Mouse (Mus musculus) fat pad, adult 2 months (tissue): ENCODE data around the gene Ctrc.

Experiments
- DNase-seq: peaks from one replicate; pipeline ENCODE4 v3.0.0-alpha.2; 2011; ENCODE audit warnings: low read depth, low spot score; ENCODE audit errors: extremely low read depth

Ctrc gene

DNA sequence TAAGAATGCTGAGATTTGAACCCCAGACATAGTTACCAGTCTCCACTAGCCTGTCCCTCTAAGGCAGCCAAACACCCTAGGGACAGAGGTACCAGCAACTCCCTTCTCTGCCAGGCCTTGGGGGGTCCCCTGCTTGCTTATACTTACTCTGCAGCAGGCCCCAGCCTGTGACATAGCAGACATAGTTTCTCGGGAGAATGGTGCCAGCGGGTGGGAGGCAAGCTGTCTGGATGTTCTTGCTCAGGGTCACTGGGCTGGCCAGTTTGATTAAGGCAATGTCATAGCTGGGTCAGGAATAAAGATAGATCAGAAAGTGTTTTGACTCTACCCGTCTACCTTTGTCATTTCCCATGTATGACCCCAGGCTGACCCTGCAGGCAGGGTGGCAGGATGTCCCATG, 25.0 kb downstream of the Ctrc start:
- no peak for DNase-seq

DNA sequence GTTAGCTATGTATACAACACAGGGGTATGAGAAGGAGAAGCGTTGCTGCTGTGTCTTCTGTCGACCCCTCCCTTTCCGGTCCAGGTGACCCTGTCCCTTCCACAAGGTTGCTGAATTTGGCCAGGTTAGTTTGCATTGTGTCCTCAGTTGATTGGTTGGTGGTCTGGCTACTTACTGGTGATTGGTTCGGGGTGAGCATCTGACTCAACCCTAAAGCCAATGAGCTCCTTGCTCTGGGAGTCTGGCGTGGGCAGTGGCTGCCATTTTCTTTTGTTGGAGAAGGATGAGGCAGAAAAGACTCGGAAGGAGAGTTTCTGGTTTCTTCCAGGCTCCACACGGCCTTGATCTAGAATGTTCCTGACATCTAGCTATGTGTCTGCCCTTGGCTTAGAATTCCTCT, 26.8 kb downstream of the Ctrc start:
- no peak for DNase-seq

DNA sequence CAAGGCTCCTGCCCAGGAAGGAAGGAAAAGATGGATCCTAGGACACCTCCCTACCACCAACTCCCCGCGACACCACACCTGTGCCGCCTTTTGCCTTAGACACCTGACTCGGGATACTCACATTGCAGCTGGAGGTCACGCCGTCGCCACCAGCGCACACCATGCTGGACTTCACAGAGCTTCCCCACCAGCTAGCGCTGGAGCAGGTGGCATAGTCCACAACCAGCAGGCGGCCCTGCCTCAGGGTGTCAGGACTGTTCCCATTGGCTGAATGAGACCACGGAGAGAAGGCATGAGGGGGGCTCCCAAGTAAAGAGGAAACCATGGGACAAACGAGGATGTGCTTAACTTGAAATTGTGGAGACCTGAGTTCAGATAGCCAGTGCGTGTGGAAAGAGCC, 27.3 kb downstream of the Ctrc start:
- DNase-seq: no peak

DNA sequence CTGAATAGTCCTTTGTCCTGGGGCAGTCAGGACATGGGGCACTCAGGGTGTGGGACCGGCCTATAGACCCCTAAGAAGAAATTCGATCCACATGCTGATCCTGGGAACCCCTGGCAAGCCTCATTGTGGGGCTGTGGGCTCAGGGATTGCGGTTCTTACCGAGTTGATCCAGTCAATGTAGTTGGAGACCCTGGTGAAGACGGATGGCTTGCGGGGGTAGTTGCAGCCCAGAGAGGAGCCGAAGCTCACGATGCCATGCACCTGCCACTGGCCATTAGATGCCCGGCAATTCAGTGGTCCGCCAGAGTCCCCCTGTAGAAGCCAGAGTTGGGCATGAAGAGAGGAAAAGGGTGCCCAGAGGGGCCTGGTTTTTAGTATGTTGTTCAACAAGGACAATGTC, 28.5 kb downstream of the Ctrc start:
- no peak for DNase-seq

DNA sequence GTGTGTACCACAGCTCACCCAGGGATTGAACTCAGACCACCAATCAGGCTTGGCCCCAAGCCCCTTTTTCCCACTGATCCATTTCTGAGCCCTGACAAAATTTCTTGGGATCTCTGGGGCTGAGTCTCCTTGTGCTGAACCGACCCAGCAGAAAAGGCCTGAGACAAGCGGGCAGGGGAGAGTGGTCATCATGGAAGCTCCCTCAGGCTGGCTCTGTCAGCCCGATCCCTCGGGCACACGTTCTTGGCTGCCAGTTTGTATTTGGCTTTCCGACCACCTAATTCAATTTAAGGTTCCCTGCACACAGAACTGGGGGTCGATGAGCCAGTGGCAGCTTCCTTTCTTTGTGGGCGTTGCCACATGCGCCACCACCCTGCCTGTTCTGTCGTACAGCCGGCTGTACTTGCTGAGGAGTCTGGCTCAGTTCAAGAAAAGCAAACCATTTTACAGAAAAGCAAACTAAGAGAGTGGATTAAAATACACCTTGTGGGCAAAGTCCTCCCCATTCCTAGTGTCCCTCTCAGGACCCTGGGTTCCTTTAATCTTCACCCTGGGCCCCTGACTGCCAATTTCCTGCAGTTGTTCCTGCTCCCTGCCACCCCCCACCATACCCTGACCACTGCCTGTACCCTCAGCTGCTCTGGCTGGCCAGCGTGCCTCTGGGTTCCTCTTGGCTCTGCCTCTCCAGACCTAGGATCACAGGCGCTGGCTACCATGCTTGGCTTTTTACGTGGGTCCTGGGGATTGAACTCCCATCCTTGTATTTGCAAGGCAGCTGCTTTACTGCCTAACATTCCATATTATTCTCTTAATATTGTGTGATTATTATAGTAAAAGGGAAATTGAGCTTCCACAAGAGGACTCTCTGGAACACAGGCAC, 29.1 kb downstream of the Ctrc start:
- DNase-seq: no peak

DNA sequence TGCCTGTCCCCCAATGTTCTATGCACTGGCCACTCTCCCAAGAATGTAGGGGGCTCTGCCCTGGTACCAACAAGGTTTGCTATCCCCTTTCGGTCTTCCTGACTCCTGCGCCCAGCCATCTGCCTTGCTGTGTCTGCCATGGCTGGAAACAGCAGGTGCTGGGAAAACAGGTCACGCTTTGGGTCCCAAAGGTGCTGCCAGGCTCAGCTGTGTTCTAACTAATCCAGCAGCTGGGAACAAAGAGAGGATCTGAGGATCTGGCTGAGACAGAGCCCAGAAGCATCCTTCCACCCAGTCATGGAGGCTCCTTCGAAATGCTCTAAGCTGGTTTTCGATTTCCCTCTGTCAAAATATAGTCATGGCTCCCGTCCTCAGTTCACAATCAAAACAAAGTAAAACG, 29.9 kb downstream of the Ctrc start:
- no peak for DNase-seq

DNA sequence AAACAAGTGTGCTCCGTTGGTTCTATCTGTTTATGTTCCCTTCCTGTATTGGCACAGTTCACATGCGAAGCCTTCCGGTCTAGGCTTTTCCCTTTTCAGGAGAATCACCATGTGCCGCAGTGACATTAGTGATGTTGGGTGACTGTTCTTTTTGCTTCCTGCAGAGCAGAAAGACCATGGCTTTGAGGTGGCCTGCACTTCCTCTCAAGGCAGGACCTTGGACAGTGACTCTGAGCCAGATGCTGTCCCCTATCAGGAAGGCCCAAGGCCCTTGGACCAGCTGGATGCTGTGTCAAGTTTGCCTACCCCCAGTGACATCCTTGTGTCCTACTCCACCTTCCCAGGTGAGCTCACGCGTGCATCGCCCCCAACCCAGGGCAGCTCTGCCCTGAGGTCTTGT, 34.8 kb downstream of the Ctrc start:
- DNase-seq: no peak

DNA sequence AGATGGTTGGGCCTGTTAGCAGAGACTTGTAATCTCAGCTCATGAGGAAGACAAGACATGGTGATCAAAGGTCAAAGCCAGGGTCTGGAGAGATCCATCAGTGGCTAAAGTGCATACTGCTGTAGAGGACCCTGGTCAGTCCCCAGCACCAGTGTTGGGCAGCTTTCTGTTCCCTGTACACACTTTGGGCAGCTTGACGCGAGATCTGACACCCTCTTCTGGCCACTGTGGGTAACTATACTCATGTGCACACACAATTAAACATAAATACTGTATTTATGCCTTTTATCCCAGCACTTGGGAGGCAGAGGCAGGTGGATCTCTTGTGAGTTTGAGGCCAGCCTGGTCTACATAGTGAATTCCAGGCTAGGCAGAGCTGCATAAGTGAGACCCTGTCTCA, 35.2 kb downstream of the Ctrc start:
- DNase-seq: no peak

DNA sequence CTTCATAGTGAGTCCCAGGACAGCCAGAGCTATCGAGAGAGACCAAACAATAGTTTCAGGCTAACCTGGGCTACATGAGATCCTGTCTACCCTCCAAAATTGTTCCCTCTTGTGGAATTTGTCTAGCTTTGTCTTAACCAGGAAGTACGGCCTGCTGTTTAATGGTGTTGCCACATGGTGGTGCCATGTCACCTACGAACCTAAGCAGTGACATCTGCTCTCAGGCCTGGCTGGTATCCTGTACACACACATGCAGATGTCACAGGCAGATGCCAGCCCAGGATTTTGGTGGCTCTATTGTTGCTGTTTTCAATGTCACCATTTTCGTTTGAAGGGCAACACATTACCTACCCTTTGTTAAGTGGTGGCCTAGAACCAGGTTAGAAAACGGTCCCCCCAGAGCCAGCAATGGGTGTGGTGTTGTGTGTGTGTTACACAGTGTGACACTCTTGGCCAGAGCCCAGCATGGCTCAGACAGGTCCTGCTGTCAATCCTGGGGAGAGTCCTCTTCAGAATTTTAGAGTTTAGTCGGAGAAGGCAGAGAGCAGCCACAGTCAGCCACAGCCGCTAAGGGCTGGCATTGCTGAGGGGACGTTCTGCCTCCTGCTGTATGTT, 36.2 kb downstream of the Ctrc start:
- DNase-seq: no peak

DNA sequence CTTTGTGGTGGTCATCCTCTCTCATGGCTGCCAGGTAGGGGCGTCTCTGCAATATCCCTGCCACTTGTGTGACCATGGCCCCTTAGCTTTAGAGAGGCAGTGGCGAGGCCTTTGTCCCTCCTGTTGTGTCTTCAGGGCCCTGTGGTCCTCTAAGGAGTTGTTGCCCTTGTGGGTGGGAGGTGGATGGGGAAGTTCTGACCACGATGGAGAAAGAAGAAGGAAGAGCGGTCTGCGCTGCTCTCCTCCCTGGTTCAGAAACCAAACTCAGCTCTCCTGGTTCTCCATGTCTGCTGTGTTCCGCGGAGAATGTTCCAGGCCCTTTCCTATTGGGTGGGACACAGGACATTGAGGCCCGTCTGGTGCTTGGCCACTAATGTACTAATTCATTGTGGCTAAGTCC, 40.3 kb downstream of the Ctrc start:
- DNase-seq: no peak

DNA sequence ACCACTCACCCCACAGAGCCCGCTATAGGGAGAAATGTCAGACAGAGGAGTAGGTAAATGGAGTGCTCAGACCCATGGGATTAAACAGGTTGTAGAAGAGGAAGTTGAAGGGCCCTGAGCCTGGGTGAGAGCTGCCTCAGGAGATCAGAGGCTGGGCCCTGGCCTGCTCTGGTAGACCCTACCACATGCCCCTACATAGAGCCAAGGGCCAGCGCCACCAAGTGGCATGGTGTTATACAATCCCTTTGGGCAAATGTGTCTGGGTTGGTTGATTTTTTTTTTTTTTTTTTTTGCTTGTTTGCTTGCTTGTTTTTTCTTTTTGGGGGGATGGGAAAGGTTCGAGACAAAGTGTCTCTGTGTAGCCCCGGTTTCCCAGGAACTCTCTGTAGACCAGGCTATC, 42.1 kb downstream of the Ctrc start:
- DNase-seq: no peak

DNA sequence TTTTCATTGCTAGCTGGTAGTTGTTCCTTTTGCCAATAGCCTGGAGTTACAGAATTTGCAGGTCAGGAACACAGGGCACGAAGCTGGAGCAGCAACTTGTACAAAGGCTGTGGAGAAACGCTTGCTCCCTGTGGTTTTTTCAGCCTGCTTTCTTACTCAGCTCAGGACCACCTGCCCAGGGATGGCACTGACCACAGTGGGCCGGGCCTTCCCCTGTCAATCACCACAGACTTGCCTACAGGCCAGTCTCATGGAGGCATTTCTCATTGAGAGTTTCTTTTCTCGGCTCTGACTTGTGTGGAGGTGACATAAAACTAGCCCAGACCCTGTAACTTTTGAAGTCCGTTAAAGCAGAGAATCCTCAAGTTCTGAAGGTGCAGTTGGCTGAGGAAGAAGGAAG, 48.6 kb downstream of the Ctrc start:
- no peak for DNase-seq

DNA sequence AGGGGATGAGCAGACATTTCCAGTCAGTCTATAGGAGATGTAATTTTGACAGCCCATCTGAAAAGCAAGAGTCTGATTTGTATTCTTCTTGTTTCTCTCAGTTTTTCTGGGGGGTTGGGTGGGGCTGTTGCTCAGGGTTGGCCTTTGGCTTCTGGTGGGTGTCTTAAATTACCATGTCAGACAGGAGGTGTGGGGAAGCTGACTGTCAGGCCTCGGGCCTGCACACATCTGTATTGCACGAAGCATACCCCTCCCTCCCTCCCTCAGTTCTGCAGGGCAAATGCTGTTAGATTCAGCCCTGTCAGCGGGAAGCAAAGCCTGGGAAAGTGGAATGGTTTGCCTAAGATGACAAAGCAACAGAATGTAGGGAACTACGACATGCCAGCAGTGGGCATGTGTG, 49.2 kb downstream of the Ctrc start:
- DNase-seq: no peak

DNA sequence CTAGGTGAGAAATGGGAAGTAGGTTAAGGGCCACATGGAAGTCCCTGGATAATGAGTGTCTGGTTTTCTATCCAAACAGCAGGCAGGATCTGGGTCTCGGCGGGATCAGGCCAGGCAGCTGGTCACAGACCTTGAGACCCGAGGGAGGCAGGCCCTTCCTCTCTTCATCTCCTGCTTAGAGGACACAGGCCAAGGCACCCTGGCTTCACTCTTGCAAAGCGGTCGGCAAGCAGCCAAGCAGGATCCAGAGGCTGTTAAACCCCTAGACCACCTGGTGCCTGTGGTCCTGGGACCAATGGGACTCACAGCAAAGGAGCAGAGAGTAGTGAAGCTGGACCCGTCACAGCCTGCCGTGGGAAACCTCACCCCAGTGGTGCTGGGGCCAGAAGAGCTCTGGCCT, 49.8 kb downstream of the Ctrc start:
- no peak for DNase-seq

DNA sequence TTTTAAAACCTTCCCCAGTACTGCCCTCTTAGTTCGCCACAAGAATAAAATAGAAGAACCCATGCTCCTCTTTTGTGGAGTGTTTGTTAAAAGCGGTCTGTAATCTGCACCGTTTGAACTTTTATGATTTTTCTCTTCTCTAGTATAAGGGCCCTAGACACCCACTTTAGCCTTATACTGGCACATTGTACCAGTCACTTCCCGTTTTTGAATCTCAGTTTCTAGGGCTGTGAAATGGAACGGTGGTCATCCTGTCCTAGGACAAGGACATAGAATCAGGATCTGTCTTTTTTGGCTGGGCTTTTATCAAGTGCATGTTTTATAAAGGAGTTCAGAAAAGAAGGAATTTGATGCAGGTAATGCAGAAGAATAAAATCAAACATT, 52.0 kb downstream of the Ctrc start:
- no peak for DNase-seq

DNA sequence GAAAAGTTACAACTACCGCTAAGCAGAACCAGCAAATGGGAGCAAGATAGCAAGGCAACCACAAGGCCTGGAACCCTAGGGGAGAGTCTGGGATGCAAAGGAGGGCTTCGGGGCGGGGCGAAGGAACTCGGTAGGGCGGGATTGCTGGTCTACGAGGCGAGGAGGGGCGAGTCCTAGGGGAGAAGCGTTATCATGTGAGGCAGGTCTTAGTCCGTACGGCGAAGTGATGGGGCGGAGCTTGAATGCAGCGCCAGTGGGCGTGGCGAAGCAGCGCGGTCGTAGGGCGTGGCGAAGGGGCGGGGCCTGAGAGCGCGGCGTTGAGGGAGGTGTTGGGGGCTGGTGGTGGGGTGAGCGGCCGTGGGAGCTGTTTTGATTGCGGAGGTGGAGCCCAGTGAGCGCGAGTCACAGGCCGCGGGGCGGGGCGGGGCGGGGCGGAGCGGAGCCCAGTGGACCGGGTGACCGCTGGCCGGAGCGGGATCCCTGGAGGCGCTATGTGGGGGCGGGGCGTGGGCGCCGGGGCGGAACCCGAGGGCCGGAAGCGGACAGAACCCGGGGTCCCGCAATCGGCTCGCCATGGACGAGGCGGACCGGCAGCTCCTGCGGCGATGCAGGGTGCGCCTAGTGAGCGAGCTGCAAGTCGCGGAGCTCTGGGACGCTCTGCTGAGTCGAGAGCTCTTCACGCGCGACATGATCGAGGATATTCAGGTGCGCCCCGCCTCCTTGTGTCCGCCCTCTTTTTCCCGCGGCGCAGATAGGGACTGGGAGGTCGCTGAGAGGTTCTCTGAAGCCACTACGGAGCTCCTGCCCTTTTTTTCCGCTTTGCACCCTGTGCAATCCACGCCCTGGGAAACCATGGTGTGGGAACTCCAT, 52.6 kb downstream of the Ctrc start, which contains the start of gene Casp9:
Casp9 (plus strand) TSS at position 331 of the 870 bp plus-strand sequence.
- no peak for DNase-seq

DNA sequence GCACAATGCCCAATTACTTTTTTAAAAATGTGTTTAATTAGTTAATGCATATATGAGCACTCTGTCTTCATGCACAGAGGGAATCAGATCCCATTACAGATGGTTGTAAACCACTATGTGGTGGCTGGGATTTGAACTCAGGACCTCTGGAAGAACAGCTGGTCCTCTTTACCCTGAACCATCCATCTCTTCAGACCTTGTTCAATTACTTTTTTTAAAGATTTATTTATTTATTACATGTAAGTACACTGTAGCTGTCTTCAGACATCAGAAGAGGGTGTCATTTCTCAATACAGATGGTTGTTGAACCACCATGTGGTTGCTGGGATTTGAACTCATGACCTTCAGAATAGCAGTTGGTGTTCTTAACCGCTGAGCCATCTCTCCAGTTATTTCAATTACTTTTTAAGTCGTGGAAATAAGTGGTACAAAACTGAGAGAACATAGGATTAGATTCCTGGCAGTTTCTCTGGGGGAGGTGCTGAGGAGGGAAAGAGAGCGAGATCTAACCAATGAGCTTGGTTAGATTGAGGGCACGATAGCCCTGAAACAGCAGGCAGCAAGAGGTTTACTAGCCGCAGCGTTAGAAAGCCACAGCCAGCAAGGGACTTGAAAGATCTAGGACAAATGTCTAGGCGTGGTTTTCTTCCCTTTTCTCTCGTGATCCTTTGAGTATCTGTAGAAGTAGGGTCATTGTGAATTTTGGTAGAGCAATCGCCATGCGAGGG, 53.4 kb downstream of the Ctrc start:
- DNase-seq: no peak

DNA sequence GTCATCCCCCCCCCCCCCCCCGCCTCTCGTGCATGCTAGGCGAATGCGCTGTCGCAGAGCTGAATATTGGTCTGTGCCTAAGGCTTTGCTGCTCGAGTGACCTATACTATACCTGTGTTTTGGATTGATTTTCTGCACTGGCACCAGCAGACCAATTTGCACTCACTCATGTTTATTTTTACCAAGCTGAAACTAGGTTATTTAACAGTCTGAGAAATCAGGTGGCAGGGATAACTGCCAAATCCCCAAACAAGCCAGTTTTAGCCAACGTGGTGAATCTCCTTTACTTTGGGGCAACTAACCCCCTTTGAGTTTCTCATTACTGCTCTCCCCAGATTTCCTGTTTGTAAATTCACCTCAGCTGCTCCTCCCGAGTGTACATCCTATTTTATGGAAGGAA, 54.2 kb downstream of the Ctrc start:
- no peak for DNase-seq

DNA sequence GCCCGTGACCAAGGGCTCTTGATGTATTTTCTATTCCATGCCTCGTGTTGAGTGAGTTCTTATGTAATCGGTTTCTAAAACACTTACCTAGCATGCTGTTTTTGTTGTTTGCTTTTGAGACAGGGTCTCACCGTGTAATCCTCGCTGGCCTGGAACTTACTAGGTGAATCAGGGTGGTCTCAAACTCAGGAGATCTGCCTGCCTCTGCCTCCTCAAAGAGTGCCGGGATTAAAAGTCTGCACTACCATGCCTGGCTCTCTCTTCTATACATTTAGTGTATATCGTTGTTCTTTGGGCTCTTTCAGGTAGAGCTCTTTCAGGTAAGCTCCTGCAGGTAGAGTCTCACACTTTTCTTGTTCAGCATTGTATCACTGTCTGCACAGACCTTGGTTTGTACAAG, 54.7 kb downstream of the Ctrc start:
- no peak for DNase-seq

DNA sequence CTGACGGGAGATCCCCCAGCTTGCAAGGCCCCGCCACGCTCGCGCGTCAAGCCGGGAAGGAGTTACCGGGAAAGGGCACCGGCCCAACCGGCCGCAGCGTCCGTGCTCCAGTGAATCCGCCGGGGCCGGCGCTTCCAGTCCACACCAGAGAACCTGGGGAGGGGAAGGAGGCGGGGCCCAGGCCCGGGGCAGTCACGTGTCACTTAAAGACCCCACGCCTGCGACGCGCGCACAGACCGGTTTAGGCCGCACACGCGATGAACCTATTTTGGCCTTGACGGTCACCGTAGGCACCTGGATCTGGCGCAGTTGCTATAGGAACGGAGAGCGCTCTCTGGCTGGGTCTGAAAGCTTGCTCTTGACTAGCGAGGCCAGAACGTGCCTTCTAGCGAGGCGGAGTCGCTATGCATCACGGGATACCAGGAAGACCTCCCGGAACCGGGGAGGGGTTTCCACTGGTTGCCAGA, 55.6 kb downstream of the Ctrc start, which contains the start of gene Dnajc16:
Dnajc16 (minus strand) TSS at position 408 of the 467 bp plus-strand sequence.
- peak; percentile 98 for DNase-seq
